Mouse (Mus musculus) ES-Bruce4 (cell line): ENCODE results near the gene Cryzl2. TPM values are rescaled to one million over a fixed set of nuclear protein-coding genes. Genes with fewer than 3 reads are reported as not detected.

Experiments used
- H3K27ac ChIP-seq: 2 replicates; pipeline ENCODE4 v1.5.1; 2012; ENCODE audit warnings: low read length, inconsistent platforms; ENCODE audit not compliant: insufficient read depth
- H3K27me3 ChIP-seq: 2 replicates; pipeline ENCODE4 v1.6.1; 2012; ENCODE audit warnings: mild to moderate bottlenecking, low read length, inconsistent platforms; ENCODE audit not compliant: control insufficient read depth, poor library complexity, insufficient read depth, severe bottlenecking
- H3K36me3 ChIP-seq: 2 replicates; pipeline ENCODE4 v1.6.1; 2012; ENCODE audit warnings: inconsistent platforms, mild to moderate bottlenecking, low read length, moderate library complexity; ENCODE audit not compliant: control insufficient read depth, poor library complexity, insufficient read depth, severe bottlenecking
- H3K4me1 ChIP-seq: one replicate; pipeline ENCODE4 v1.8.1; 2011; ENCODE audit warnings: low read length; ENCODE audit not compliant: control insufficient read depth, insufficient read depth
- H3K4me3 ChIP-seq: 2 replicates; pipeline ENCODE4 v1.5.1; 2011; ENCODE audit warnings: low read depth, mild to moderate bottlenecking, low read length
- H3K9ac ChIP-seq: 2 replicates; pipeline ENCODE4 v1.6.1; 2012; ENCODE audit warnings: low read depth, mild to moderate bottlenecking, inconsistent platforms; ENCODE audit not compliant: poor library complexity, severe bottlenecking
- H3K9me3 ChIP-seq: replicated peaks from 2 replicates; pipeline ENCODE4 v1.6.1; 2012; ENCODE audit warnings: mild to moderate bottlenecking, low read length, inconsistent platforms; ENCODE audit not compliant: control insufficient read depth, poor library complexity, insufficient read depth, severe bottlenecking
- CTCF ChIP-seq: IDR thresholded peaks from one replicate; pipeline ENCODE4 v1.8.1; 2011; ENCODE audit warnings: low read depth, low read length
- EP300 ChIP-seq: IDR thresholded peaks from 2 replicates; pipeline ENCODE4 v1.6.1; 2011; ENCODE audit warnings: low read depth, low read length; ENCODE audit not compliant: insufficient read depth
- POLR2A ChIP-seq: IDR thresholded peaks from one replicate; pipeline ENCODE4 v1.8.1; 2011; ENCODE audit warnings: low read length; ENCODE audit not compliant: insufficient read depth
- polyA plus RNA-seq: library from polyadenylated mRNA; stranded (reverse); fragments of >200 nt; gene quantifications from 2 replicates; pipeline ENCODE4 v1.2.4, GENCODE M21; 2011; ENCODE audit warnings: low read depth; ENCODE audit not compliant: missing spikeins, insufficient read depth, insufficient read length

Cryzl2 gene
- polyA plus RNA-seq, 1 experiment: 5.9 TPM

- Histone ChIP-seq H3K27me3 (peaks cover 2% of the 10 kb centered on the region; the same call in 1 of the 2 replicates), H3K4me3 (no peak overlapping the region), H3K36me3 (no peaks in the 10 kb centered on the region), H3K4me1 (no peaks in the 10 kb centered on the region), H3K9ac (no peak overlapping the region), H3K9me3 (peaks cover 4% of the 10 kb centered on the region), H3K27ac (no peak overlapping the region)
- no peak for TF ChIP-seq EP300
- TF ChIP-seq CTCF: no peak
- TF ChIP-seq POLR2A: no peak
Measured at GRCm38 (mm10) chr1:157454876-157455275, 3.5 kb upstream of the Cryzl2 start.

- no peaks in the 10 kb centered on the region for H3K4me1 ChIP-seq
- no peaks in the 10 kb centered on the region for H3K36me3 ChIP-seq
- no peak overlapping the region for H3K27ac ChIP-seq
- H3K9me3 ChIP-seq: no peaks in the 10 kb centered on the region
- no peaks in the 10 kb centered on the region for H3K27me3 ChIP-seq
- H3K9ac ChIP-seq: no peak overlapping the region
- TF ChIP-seq EP300: no peak
- TF ChIP-seq POLR2A: no peak
- TF ChIP-seq CTCF: no peak
- no peak overlapping the region for H3K4me3 ChIP-seq
Measured at GRCm38 (mm10) chr1:157457789-157458188, 588 bp upstream of the Cryzl2 start.

DNA sequence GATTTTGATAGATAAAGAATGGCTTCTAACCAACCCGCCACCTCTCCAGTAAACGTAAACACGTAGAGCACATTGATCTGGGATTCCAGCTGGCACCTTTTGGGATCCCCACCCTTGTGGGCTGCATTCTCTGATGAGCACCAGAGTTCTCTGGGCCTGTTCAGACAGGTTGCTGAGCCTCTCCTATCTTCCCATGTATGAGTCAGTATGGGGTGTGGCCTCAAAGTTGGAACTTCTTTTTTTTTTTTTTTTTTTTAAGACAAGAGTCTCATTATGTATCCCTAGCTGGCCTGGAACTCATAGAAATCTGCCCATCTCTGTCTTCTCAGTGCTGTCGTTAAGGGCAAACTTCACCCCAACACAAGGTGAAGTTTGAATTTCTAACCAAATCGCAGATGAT, 1.5 kb downstream of the Cryzl2 start:
- Histone ChIP-seq H3K27me3 (no peaks in the 10 kb centered on the region), H3K27ac (no peak overlapping the region), H3K9me3 (no peaks in the 10 kb centered on the region), H3K4me1 (no peaks in the 10 kb centered on the region), H3K4me3 (no peak overlapping the region), H3K9ac (no peak overlapping the region), H3K36me3 (no peaks in the 10 kb centered on the region)
- TF ChIP-seq CTCF: no peak
- no peak for TF ChIP-seq POLR2A
- no peak for TF ChIP-seq EP300

- H3K4me1 ChIP-seq: no peaks in the 10 kb centered on the region
- H3K27me3 ChIP-seq: no peaks in the 10 kb centered on the region
- H3K9me3 ChIP-seq: no peaks in the 10 kb centered on the region
- H3K9ac ChIP-seq: no peak overlapping the region
- no peak overlapping the region for H3K27ac ChIP-seq
- TF ChIP-seq CTCF: no peak
- no peak for TF ChIP-seq EP300
- no peak for TF ChIP-seq POLR2A
- no peaks in the 10 kb centered on the region for H3K36me3 ChIP-seq
- H3K4me3 ChIP-seq: no peak overlapping the region
Measured at GRCm38 (mm10) chr1:157461276-157461675, 2.9 kb downstream of the Cryzl2 start.

GRCm38 (mm10) chr1:157462336-157462735, 4.0 kb downstream of the Cryzl2 start:
- no peaks in the 10 kb centered on the region for H3K9me3 ChIP-seq
- no peak overlapping the region for H3K9ac ChIP-seq
- H3K27me3 ChIP-seq: no peaks in the 10 kb centered on the region
- TF ChIP-seq EP300 (no peak), POLR2A (no peak), CTCF (no peak)
- no peak overlapping the region for H3K4me3 ChIP-seq
- H3K27ac ChIP-seq: no peak overlapping the region
- no peaks in the 10 kb centered on the region for H3K4me1 ChIP-seq
- no peaks in the 10 kb centered on the region for H3K36me3 ChIP-seq

DNA sequence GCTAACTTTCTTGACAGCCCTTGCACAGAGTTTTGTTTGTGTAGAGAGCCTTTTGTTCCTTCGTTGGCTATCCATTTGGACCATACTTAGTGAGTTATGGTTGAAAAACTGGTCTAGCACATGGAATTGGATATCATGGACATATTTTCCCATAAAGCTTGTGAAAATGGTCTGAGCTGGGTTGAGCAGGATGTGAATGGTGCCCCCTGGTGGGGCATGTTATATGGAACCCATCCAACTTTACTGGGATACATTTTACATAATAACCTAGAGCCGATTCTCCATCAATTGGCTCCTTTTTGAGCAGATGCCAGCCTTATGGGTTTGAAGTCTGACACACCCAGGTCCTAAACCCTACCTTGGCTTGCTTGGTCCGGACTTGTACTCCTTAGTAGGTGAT, 6.8 kb downstream of the Cryzl2 start:
- peak; percentile 13 for TF ChIP-seq CTCF
- no peak for TF ChIP-seq POLR2A
- Histone ChIP-seq H3K9me3 (no peaks in the 10 kb centered on the region), H3K36me3 (no peaks in the 10 kb centered on the region), H3K27ac (no peak overlapping the region), H3K4me3 (no peak overlapping the region), H3K27me3 (no peaks in the 10 kb centered on the region), H3K9ac (no peak overlapping the region), H3K4me1 (no peaks in the 10 kb centered on the region)
